Mouse (Mus musculus) right cerebral cortex, postnatal 36 days (tissue): ENCODE data around the gene Sox6.

Experiments
- DNase-seq, 2 experiments: peaks; one replicate each; pipeline ENCODE4 v3.0.0; 2022; ENCODE audit warnings: low spot score in 2 of 2, mixed read lengths in 1 of 2

The Sox6 gene

GRCm38 (mm10) chr7:115422828-115423227, 615.8 kb downstream of the Sox6 start:
- no peak for DNase-seq

- no peak for DNase-seq
These were observed 617.6 kb downstream of the Sox6 start for GRCm38 (mm10) chr7:115420960-115421359.
